Mouse (Mus musculus) hindbrain, embryonic 14.5 days (tissue): Measurements from ENCODE around the gene Atoh7. TPM values are rescaled to one million over a fixed set of nuclear protein-coding genes. Genes with fewer than 3 reads are reported as not detected.

Experiments used
- ATAC-seq: fragments of 200-750 bp; cut with Nextera tagmentation; 2 replicates; pipeline ENCODE4 v1.8.0; 2017; ENCODE audit warnings: moderate number of reproducible peaks, mild to moderate bottlenecking, moderate TSS enrichment, moderate library complexity; ENCODE audit not compliant: low FRiP score
- DNase-seq: peaks from one replicate; pipeline ENCODE4 v3.0.0-alpha.2; 2015; ENCODE audit warnings: low spot score
- H3K27ac ChIP-seq: fragments of 300-500 bp; sonication (generic); 2 replicates; pipeline ENCODE4 v1.5.1; 2014; ENCODE audit warnings: mild to moderate bottlenecking, moderate library complexity
- H3K27me3 ChIP-seq: fragments of 300-500 bp; sonication (generic); 2 replicates; pipeline ENCODE4 v1.6.1; 2014; ENCODE audit warnings: mild to moderate bottlenecking, low read length, mixed read lengths; ENCODE audit not compliant: control insufficient read depth, insufficient read depth
- H3K36me3 ChIP-seq: fragments of 300-500 bp; sonication (generic); replicated peaks from 2 replicates; pipeline ENCODE4 v1.6.1; 2014; ENCODE audit not compliant: control insufficient read depth, insufficient read depth
- H3K4me1 ChIP-seq: fragments of 300-500 bp; sonication (generic); replicated peaks from 2 replicates; pipeline ENCODE4 v1.6.1; 2014; ENCODE audit warnings: antibody characterized with exemption, low read length, mixed read lengths; ENCODE audit not compliant: control insufficient read depth, insufficient read depth
- H3K4me2 ChIP-seq: fragments of 300-500 bp; sonication (generic); replicated peaks from 2 replicates; pipeline ENCODE4 v1.6.1; 2014; ENCODE audit warnings: mild to moderate bottlenecking, moderate library complexity
- H3K4me3 ChIP-seq: fragments of 300-500 bp; sonication (generic); replicated peaks from 2 replicates; pipeline ENCODE4 v1.5.1; 2014; ENCODE audit warnings: mild to moderate bottlenecking, low read length
- H3K9ac ChIP-seq: fragments of 300-500 bp; sonication (generic); 2 replicates; pipeline ENCODE4 v1.6.1; 2014
- H3K9me3 ChIP-seq: fragments of 300-500 bp; sonication (generic); 2 replicates; pipeline ENCODE4 v1.6.1; 2016; ENCODE audit warnings: low read length; ENCODE audit not compliant: control insufficient read depth
- WGBS: fragments of 180-500 bp; shearing (Covaris S2); extraction: QIAGEN DNeasy Blood & Tissue Kit; methylation state at CpG from one replicate; pipeline ENCODE4 v1.1.7; 2014; 5-methylcytosine and 5-hydroxymethylcytosine counted together
- polyA plus RNA-seq: library from polyadenylated mRNA; unstranded; fragments of >200 nt; fragmentation: Nextera tagmentation; extraction: Ambion mirVana; gene quantifications from 2 replicates; pipeline ENCODE4 v1.2.1, GENCODE M21; 2014

Gene Atoh7
- polyA plus RNA-seq, 1 experiment from 2014 or later, result 9.9 TPM

GRCm38 (mm10) chr10:63115881-63116280 lies 16.4 kb downstream of the Atoh7 start:
- Histone ChIP-seq H3K27ac (no peak overlapping the region), H3K9ac (no peak overlapping the region), H3K4me2 (no peak overlapping the region), H3K4me1 (no peaks in the 10 kb centered on the region), H3K36me3 (no peaks in the 10 kb centered on the region), H3K4me3 (no peak overlapping the region), H3K9me3 (no peaks in the 10 kb centered on the region), H3K27me3 (no peaks in the 10 kb centered on the region)
- no peak for ATAC-seq
- 86% methylated on average over 15 of the region's 15 CpGs for WGBS
- DNase-seq, result no peak

- Histone ChIP-seq H3K9ac (no peak overlapping the region), H3K27ac (no peak overlapping the region), H3K4me1 (no peaks in the 10 kb centered on the region), H3K27me3 (no peaks in the 10 kb centered on the region), H3K36me3 (no peaks in the 10 kb centered on the region), H3K9me3 (no peaks in the 10 kb centered on the region), H3K4me2 (no peak overlapping the region), H3K4me3 (no peak overlapping the region)
- ATAC-seq (no peak), DNase-seq (no peak)
- 92% methylated on average over 9 of the region's 9 CpGs for WGBS
Observed at GRCm38 (mm10) chr10:63116376-63116775, 16.9 kb downstream of the Atoh7 start.

- H3K27me3 ChIP-seq, result no peaks in the 10 kb centered on the region
- no peak overlapping the region for H3K4me2 ChIP-seq
- H3K4me3 ChIP-seq, result no peak overlapping the region
- H3K9ac ChIP-seq, result no peak overlapping the region
- no peaks in the 10 kb centered on the region for H3K36me3 ChIP-seq
- H3K9me3 ChIP-seq, result no peaks in the 10 kb centered on the region
- ATAC-seq (no peak), DNase-seq (no peak)
- no peak overlapping the region for H3K27ac ChIP-seq
- H3K4me1 ChIP-seq, result no peaks in the 10 kb centered on the region
- 94% methylated on average over 8 of the region's 8 CpGs for WGBS
Observed at GRCm38 (mm10) chr10:63117583-63117982, 18.1 kb downstream of the Atoh7 start.

GRCm38 (mm10) chr10:63119916-63120315 lies 20.5 kb downstream of the Atoh7 start:
- Histone ChIP-seq H3K4me1 (no peaks in the 10 kb centered on the region), H3K27me3 (no peaks in the 10 kb centered on the region), H3K27ac (no peak overlapping the region), H3K9me3 (no peaks in the 10 kb centered on the region), H3K36me3 (no peaks in the 10 kb centered on the region), H3K9ac (no peak overlapping the region), H3K4me2 (no peak overlapping the region), H3K4me3 (no peak overlapping the region)
- ATAC-seq, result no peak
- 81% methylated on average over 14 of the region's 14 CpGs for WGBS
- DNase-seq, result no peak

- H3K9me3 ChIP-seq, result no peaks in the 10 kb centered on the region
- H3K4me1 ChIP-seq, result no peaks in the 10 kb centered on the region
- no peak overlapping the region for H3K9ac ChIP-seq
- H3K4me2 ChIP-seq, result no peak overlapping the region
- WGBS, result 86% methylated on average over 14 of the region's 14 CpGs
- H3K27ac ChIP-seq, result no peak overlapping the region
- no peak overlapping the region for H3K4me3 ChIP-seq
- no peak for ATAC-seq
- no peaks in the 10 kb centered on the region for H3K36me3 ChIP-seq
- no peak for DNase-seq
- no peaks in the 10 kb centered on the region for H3K27me3 ChIP-seq
Observed at GRCm38 (mm10) chr10:63121961-63122360, 22.5 kb downstream of the Atoh7 start.

GRCm38 (mm10) chr10:63122516-63122915 lies 23.1 kb downstream of the Atoh7 start:
- 34% methylated on average over 8 of the region's 8 CpGs for WGBS
- H3K4me1 ChIP-seq, result no peaks in the 10 kb centered on the region
- peak; percentile 71 for ATAC-seq

GRCm38 (mm10) chr10:63123141-63123540 lies 23.7 kb downstream of the Atoh7 start:
- no peak for DNase-seq
- Histone ChIP-seq H3K9me3 (no peaks in the 10 kb centered on the region), H3K4me1 (no peaks in the 10 kb centered on the region), H3K4me2 (no peak overlapping the region), H3K4me3 (no peak overlapping the region), H3K36me3 (no peaks in the 10 kb centered on the region), H3K27ac (no peak overlapping the region), H3K27me3 (no peaks in the 10 kb centered on the region), H3K9ac (no peak overlapping the region)
- WGBS, result 93% methylated on average over 8 of the region's 8 CpGs
- no peak for ATAC-seq

More at GRCm38 (mm10) chr10:63122516-63122915, 23.1 kb downstream of the Atoh7 start:
- H3K27me3 ChIP-seq, result no peaks in the 10 kb centered on the region
- no peak overlapping the region for H3K9ac ChIP-seq
- no peaks in the 10 kb centered on the region for H3K9me3 ChIP-seq
- H3K4me3 ChIP-seq, result no peak overlapping the region
- H3K36me3 ChIP-seq, result no peaks in the 10 kb centered on the region
- DNase-seq, result peak; percentile 71
- no peak overlapping the region for H3K4me2 ChIP-seq
- no peak overlapping the region for H3K27ac ChIP-seq

GRCm38 (mm10) chr10:63124016-63124415 lies 24.6 kb downstream of the Atoh7 start:
- DNase-seq (no peak), ATAC-seq (no peak)
- Histone ChIP-seq H3K27me3 (no peaks in the 10 kb centered on the region), H3K27ac (no peak overlapping the region), H3K4me1 (no peaks in the 10 kb centered on the region), H3K36me3 (no peaks in the 10 kb centered on the region), H3K4me2 (no peak overlapping the region), H3K4me3 (no peak overlapping the region), H3K9me3 (no peaks in the 10 kb centered on the region), H3K9ac (no peak overlapping the region)
- 92% methylated on average over 10 of the region's 10 CpGs for WGBS

- H3K27me3 ChIP-seq, result no peaks in the 10 kb centered on the region
- DNase-seq, result no peak
- H3K36me3 ChIP-seq, result no peaks in the 10 kb centered on the region
- no peak overlapping the region for H3K4me2 ChIP-seq
- H3K27ac ChIP-seq, result no peak overlapping the region
- no peaks in the 10 kb centered on the region for H3K4me1 ChIP-seq
- no peak for ATAC-seq
- 36% methylated on average over 11 of the region's 11 CpGs for WGBS
- no peak overlapping the region for H3K9ac ChIP-seq
- no peaks in the 10 kb centered on the region for H3K9me3 ChIP-seq
- H3K4me3 ChIP-seq, result no peak overlapping the region
Observed at GRCm38 (mm10) chr10:63125343-63125742, 25.9 kb downstream of the Atoh7 start.

GRCm38 (mm10) chr10:63126116-63126515 lies 26.7 kb downstream of the Atoh7 start:
- H3K27ac ChIP-seq, result no peak overlapping the region
- no peak overlapping the region for H3K4me3 ChIP-seq
- no peaks in the 10 kb centered on the region for H3K4me1 ChIP-seq
- no peak for DNase-seq
- no peaks in the 10 kb centered on the region for H3K36me3 ChIP-seq
- no peak overlapping the region for H3K4me2 ChIP-seq
- 84% methylated on average over 4 of the region's 4 CpGs for WGBS
- H3K9me3 ChIP-seq, result no peaks in the 10 kb centered on the region
- H3K9ac ChIP-seq, result no peak overlapping the region
- no peaks in the 10 kb centered on the region for H3K27me3 ChIP-seq
- no peak for ATAC-seq
